Mouse (Mus musculus): Measurements from ENCODE around the gene Gpat2. TPM values are rescaled to one million over a fixed set of nuclear protein-coding genes. Genes with fewer than 3 reads are reported as not detected.
A peak's percentile ranks its signal among the peaks of the same experiment; 100 is the strongest.

Gene Gpat2
- polyA plus RNA-seq, 1 experiment from 2014 or later = 0.07 TPM

GRCm38 (mm10) chr2:127435135-127435534 is 10.1 kb downstream of the Gpat2 start:
- WGBS = 39% methylated on average over 2 of the region's 2 CpGs
- no peak for ATAC-seq

GRCm38 (mm10) chr2:127435554-127435953 is 10.6 kb downstream of the Gpat2 start:
- 93% methylated on average over 2 of the region's 2 CpGs for WGBS
- Histone ChIP-seq H3K4me2 (replicated peaks; ENCODE audit: low read depth) (no peak overlapping the region), H3K4me3 (ENCODE audit: low read depth, low read length) (no peak overlapping the region), H3K27me3 (replicated peaks; ENCODE audit: control insufficient read depth, insufficient read depth, low read length) (no peaks in the 10 kb centered on the region), H3K9ac (ENCODE audit: low read depth, low read length) (no peak overlapping the region), H3K4me1 (replicated peaks; ENCODE audit: control insufficient read depth, insufficient read depth, low read length) (no peaks in the 10 kb centered on the region), H3K27ac (ENCODE audit: low read depth, low read length) (no peak overlapping the region), H3K36me3 (ENCODE audit: control insufficient read depth, insufficient read depth) (peaks cover 30% of the 10 kb centered on the region; the same call in 1 of the 2 replicates), H3K9me3 (ENCODE audit: control insufficient read depth) (no peaks in the 10 kb centered on the region)
- ATAC-seq = no peak
- TF ChIP-seq CTCF (IDR thresholded peaks at IDR 0.05; ENCODE audit: low read depth) = no peak

More at GRCm38 (mm10) chr2:127435135-127435534, 10.1 kb downstream of the Gpat2 start:
- H3K4me1 ChIP-seq (replicated peaks; ENCODE audit: control insufficient read depth, insufficient read depth, low read length) = no peaks in the 10 kb centered on the region
- no peak overlapping the region for H3K4me3 ChIP-seq (ENCODE audit: low read depth, low read length)
- H3K27ac ChIP-seq (ENCODE audit: low read depth, low read length) = no peak overlapping the region
- no peaks in the 10 kb centered on the region for H3K9me3 ChIP-seq (ENCODE audit: control insufficient read depth)
- peak; percentile 69 for TF ChIP-seq CTCF (IDR thresholded peaks at IDR 0.05; ENCODE audit: low read depth)
- H3K36me3 ChIP-seq (ENCODE audit: control insufficient read depth, insufficient read depth) = peaks cover 27% of the 10 kb centered on the region; the same call in 1 of the 2 replicates
- no peaks in the 10 kb centered on the region for H3K27me3 ChIP-seq (replicated peaks; ENCODE audit: control insufficient read depth, insufficient read depth, low read length)
- H3K9ac ChIP-seq (ENCODE audit: low read depth, low read length) = no peak overlapping the region
- H3K4me2 ChIP-seq (replicated peaks; ENCODE audit: low read depth) = no peak overlapping the region

GRCm38 (mm10) chr2:127437697-127438096 is 12.7 kb downstream of the Gpat2 start:
- WGBS = 88% methylated on average over 5 of the region's 5 CpGs
- ATAC-seq = no peak
- Histone ChIP-seq H3K9ac (ENCODE audit: low read depth, low read length) (no peak overlapping the region), H3K4me2 (replicated peaks; ENCODE audit: low read depth) (no peak overlapping the region), H3K4me1 (replicated peaks; ENCODE audit: control insufficient read depth, insufficient read depth, low read length) (no peaks in the 10 kb centered on the region), H3K4me3 (ENCODE audit: low read depth, low read length) (no peak overlapping the region), H3K36me3 (ENCODE audit: control insufficient read depth, insufficient read depth) (peaks cover 30% of the 10 kb centered on the region; the same call in 1 of the 2 replicates), H3K27ac (ENCODE audit: low read depth, low read length) (no peak overlapping the region), H3K9me3 (ENCODE audit: control insufficient read depth) (no peaks in the 10 kb centered on the region), H3K27me3 (replicated peaks; ENCODE audit: control insufficient read depth, insufficient read depth, low read length) (no peaks in the 10 kb centered on the region)
- no peak for TF ChIP-seq CTCF (IDR thresholded peaks at IDR 0.05; ENCODE audit: low read depth)

- Histone ChIP-seq H3K36me3 (ENCODE audit: control insufficient read depth, insufficient read depth) (peaks cover 4% of the 10 kb centered on the region; the same call in 1 of the 2 replicates), H3K9ac (ENCODE audit: low read depth, low read length) (peak within 1 kb of the TSS; percentile 35), H3K4me3 (ENCODE audit: low read depth, low read length) (peak within 1 kb of the TSS; percentile 50), H3K27ac (ENCODE audit: low read depth, low read length) (peak within 1 kb of the TSS; percentile 60; the same call in 1 of the 2 replicates), H3K9me3 (ENCODE audit: control insufficient read depth) (no peaks in the 10 kb centered on the region), H3K4me2 (replicated peaks; ENCODE audit: low read depth) (peak within 1 kb of the TSS; percentile 65), H3K4me1 (replicated peaks; ENCODE audit: control insufficient read depth, insufficient read depth, low read length) (0 out of 2 replicates have a peak, but pooled peaks cover 8% of the 10 kb centered on the region), H3K27me3 (replicated peaks; ENCODE audit: control insufficient read depth, insufficient read depth, low read length) (no peaks in the 10 kb centered on the region)
- peak; percentile 94 for ATAC-seq
- TF ChIP-seq CTCF (IDR thresholded peaks at IDR 0.05; ENCODE audit: low read depth) = peak; percentile 24
- WGBS = 3% methylated on average over 37 of the region's 37 CpGs
These were observed 19.2 kb downstream of the Gpat2 start, which contains the start of gene Fahd2a for GRCm38 (mm10) chr2:127444055-127444789. Gene Fahd2a, minus strand, starts transcription at chr2:127444565.

GRCm38 (mm10) chr2:127446847-127447246 is 21.8 kb downstream of the Gpat2 start:
- no peak for TF ChIP-seq CTCF (IDR thresholded peaks at IDR 0.05; ENCODE audit: low read depth)
- Histone ChIP-seq H3K4me2 (replicated peaks; ENCODE audit: low read depth) (no peak overlapping the region), H3K27me3 (replicated peaks; ENCODE audit: control insufficient read depth, insufficient read depth, low read length) (no peaks in the 10 kb centered on the region), H3K4me1 (replicated peaks; ENCODE audit: control insufficient read depth, insufficient read depth, low read length) (0 out of 2 replicates have a peak, but pooled peaks cover 8% of the 10 kb centered on the region), H3K36me3 (ENCODE audit: control insufficient read depth, insufficient read depth) (no peaks in the 10 kb centered on the region), H3K27ac (ENCODE audit: low read depth, low read length) (no peak overlapping the region), H3K9ac (ENCODE audit: low read depth, low read length) (no peak overlapping the region), H3K4me3 (ENCODE audit: low read depth, low read length) (no peak overlapping the region), H3K9me3 (ENCODE audit: control insufficient read depth) (no peaks in the 10 kb centered on the region)
- 39% methylated on average over 3 of the region's 3 CpGs for WGBS
- no peak for ATAC-seq

- no peak overlapping the region for H3K4me3 ChIP-seq (ENCODE audit: low read depth, low read length)
- H3K9me3 ChIP-seq (ENCODE audit: control insufficient read depth) = no peaks in the 10 kb centered on the region
- 35% methylated on average over 7 of the region's 7 CpGs for WGBS
- no peaks in the 10 kb centered on the region for H3K36me3 ChIP-seq (ENCODE audit: control insufficient read depth, insufficient read depth)
- H3K4me2 ChIP-seq (replicated peaks; ENCODE audit: low read depth) = no peak overlapping the region
- H3K9ac ChIP-seq (ENCODE audit: low read depth, low read length) = no peak overlapping the region
- no peak for TF ChIP-seq CTCF (IDR thresholded peaks at IDR 0.05; ENCODE audit: low read depth)
- H3K27me3 ChIP-seq (replicated peaks; ENCODE audit: control insufficient read depth, insufficient read depth, low read length) = peaks cover 6% of the 10 kb centered on the region
- 0 out of 2 replicates have a peak, but pooled peaks cover 3% of the 10 kb centered on the region for H3K4me1 ChIP-seq (replicated peaks; ENCODE audit: control insufficient read depth, insufficient read depth, low read length)
- H3K27ac ChIP-seq (ENCODE audit: low read depth, low read length) = no peak overlapping the region
- ATAC-seq = no peak
These were observed 24.7 kb downstream of the Gpat2 start for GRCm38 (mm10) chr2:127449691-127450090.

All from intestine, postnatal 0 days (tissue).